Mouse (Mus musculus): ENCODE measurements at regions not wholly inside any gene's neighbourhood (a gene's known extent, or its start where the extent isn't known, plus 50 kb on each side); places are given as distances from the start of the nearest gene placed in this dataset.
"Not testable (repeated sequence)": the region's sequence is repeated elsewhere in the genome, so short reads cannot be mapped to it uniquely, and the experiment has no call there.

GRCm38 (mm10) chr10:118618251-118618650, 177.4 kb downstream of the Ifng start:
- not testable (repeated sequence) for H3K9me3 ChIP-seq (replicated peaks; ENCODE audit: control insufficient read depth, low read length, poor library complexity, severe bottlenecking); ATAC-seq; H3K27me3 ChIP-seq (ENCODE audit: control insufficient read depth, insufficient read depth, low read depth, low read length); H3K4me2 ChIP-seq (ENCODE audit: low read length); H3K9ac ChIP-seq (ENCODE audit: low read depth, low read length); H3K36me3 ChIP-seq (ENCODE audit: control insufficient read depth, insufficient read depth, low read length); H3K4me1 ChIP-seq (ENCODE audit: control insufficient read depth, insufficient read depth, low read length); H3K4me3 ChIP-seq (ENCODE audit: low read depth, low read length); H3K27ac ChIP-seq (ENCODE audit: low read length)
- WGBS = 97% methylated on average over 4 of the region's 4 CpGs

GRCm38 (mm10) chr10:118618766-118619600, 178.1 kb downstream of the Ifng start:
- no peak overlapping the region for H3K27ac ChIP-seq (ENCODE audit: low read length)
- no peaks in the 10 kb centered on the region for H3K9me3 ChIP-seq (replicated peaks; ENCODE audit: control insufficient read depth, low read length, poor library complexity, severe bottlenecking)
- no peak overlapping the region for H3K4me2 ChIP-seq (ENCODE audit: low read length)
- ATAC-seq = no peak
- no peak overlapping the region for H3K4me3 ChIP-seq (ENCODE audit: low read depth, low read length)
- H3K4me1 ChIP-seq (ENCODE audit: control insufficient read depth, insufficient read depth, low read length) = no peaks in the 10 kb centered on the region
- 74% methylated on average over 10 of the region's 10 CpGs for WGBS
- no peak overlapping the region for H3K9ac ChIP-seq (ENCODE audit: low read depth, low read length)
- no peaks in the 10 kb centered on the region for H3K27me3 ChIP-seq (ENCODE audit: control insufficient read depth, insufficient read depth, low read depth, low read length)
- no peaks in the 10 kb centered on the region for H3K36me3 ChIP-seq (ENCODE audit: control insufficient read depth, insufficient read depth, low read length)

- Histone ChIP-seq H3K9ac (ENCODE audit: low read depth, low read length) (no peak overlapping the region), H3K4me3 (ENCODE audit: low read depth, low read length) (no peak overlapping the region), H3K4me2 (ENCODE audit: low read length) (no peak overlapping the region), H3K36me3 (ENCODE audit: control insufficient read depth, insufficient read depth, low read length) (no peaks in the 10 kb centered on the region), H3K4me1 (ENCODE audit: control insufficient read depth, insufficient read depth, low read length) (no peaks in the 10 kb centered on the region), H3K27ac (ENCODE audit: low read length) (no peak overlapping the region), H3K9me3 (replicated peaks; ENCODE audit: control insufficient read depth, low read length, poor library complexity, severe bottlenecking) (no peaks in the 10 kb centered on the region), H3K27me3 (ENCODE audit: control insufficient read depth, insufficient read depth, low read depth, low read length) (no peaks in the 10 kb centered on the region)
- WGBS = 52% methylated on average over 1 of the region's 1 CpGs
- ATAC-seq = no peak
These were observed 178.8 kb downstream of the Ifng start for GRCm38 (mm10) chr10:118619601-118620000.

GRCm38 (mm10) chr10:118620611-118621010, 179.8 kb downstream of the Ifng start:
- no peak overlapping the region for H3K4me2 ChIP-seq (ENCODE audit: low read length)
- no peaks in the 10 kb centered on the region for H3K9me3 ChIP-seq (replicated peaks; ENCODE audit: control insufficient read depth, low read length, poor library complexity, severe bottlenecking)
- no peak overlapping the region for H3K4me3 ChIP-seq (ENCODE audit: low read depth, low read length)
- H3K9ac ChIP-seq (ENCODE audit: low read depth, low read length) = no peak overlapping the region
- no peaks in the 10 kb centered on the region for H3K27me3 ChIP-seq (ENCODE audit: control insufficient read depth, insufficient read depth, low read depth, low read length)
- no peak for ATAC-seq
- H3K36me3 ChIP-seq (ENCODE audit: control insufficient read depth, insufficient read depth, low read length) = no peaks in the 10 kb centered on the region
- H3K4me1 ChIP-seq (ENCODE audit: control insufficient read depth, insufficient read depth, low read length) = no peaks in the 10 kb centered on the region
- H3K27ac ChIP-seq (ENCODE audit: low read length) = no peak overlapping the region

- Histone ChIP-seq H3K4me3 (ENCODE audit: low read depth, low read length) (no peak overlapping the region), H3K36me3 (ENCODE audit: control insufficient read depth, insufficient read depth, low read length) (no peaks in the 10 kb centered on the region), H3K9ac (ENCODE audit: low read depth, low read length) (no peak overlapping the region), H3K27ac (ENCODE audit: low read length) (no peak overlapping the region), H3K9me3 (replicated peaks; ENCODE audit: control insufficient read depth, low read length, poor library complexity, severe bottlenecking) (no peaks in the 10 kb centered on the region), H3K4me1 (ENCODE audit: control insufficient read depth, insufficient read depth, low read length) (no peaks in the 10 kb centered on the region), H3K4me2 (ENCODE audit: low read length) (no peak overlapping the region), H3K27me3 (ENCODE audit: control insufficient read depth, insufficient read depth, low read depth, low read length) (no peaks in the 10 kb centered on the region)
- ATAC-seq = no peak
- 88% methylated on average over 4 of the region's 4 CpGs for WGBS
These were observed 180.7 kb downstream of the Ifng start for GRCm38 (mm10) chr10:118621546-118621945.

GRCm38 (mm10) chr10:118622131-118622530, 181.3 kb downstream of the Ifng start:
- H3K27ac ChIP-seq (ENCODE audit: low read length) = no peak overlapping the region
- no peaks in the 10 kb centered on the region for H3K4me1 ChIP-seq (ENCODE audit: control insufficient read depth, insufficient read depth, low read length)
- H3K27me3 ChIP-seq (ENCODE audit: control insufficient read depth, insufficient read depth, low read depth, low read length) = no peaks in the 10 kb centered on the region
- H3K4me2 ChIP-seq (ENCODE audit: low read length) = no peak overlapping the region
- H3K9me3 ChIP-seq (replicated peaks; ENCODE audit: control insufficient read depth, low read length, poor library complexity, severe bottlenecking) = no peaks in the 10 kb centered on the region
- 76% methylated on average over 6 of the region's 6 CpGs for WGBS
- H3K9ac ChIP-seq (ENCODE audit: low read depth, low read length) = no peak overlapping the region
- H3K4me3 ChIP-seq (ENCODE audit: low read depth, low read length) = no peak overlapping the region
- H3K36me3 ChIP-seq (ENCODE audit: control insufficient read depth, insufficient read depth, low read length) = no peaks in the 10 kb centered on the region
- ATAC-seq = no peak

- no peaks in the 10 kb centered on the region for H3K9me3 ChIP-seq (replicated peaks; ENCODE audit: control insufficient read depth, low read length, poor library complexity, severe bottlenecking)
- ATAC-seq = no peak
- H3K4me2 ChIP-seq (ENCODE audit: low read length) = no peak overlapping the region
- H3K9ac ChIP-seq (ENCODE audit: low read depth, low read length) = no peak overlapping the region
- H3K4me1 ChIP-seq (ENCODE audit: control insufficient read depth, insufficient read depth, low read length) = no peaks in the 10 kb centered on the region
- H3K27ac ChIP-seq (ENCODE audit: low read length) = no peak overlapping the region
- H3K27me3 ChIP-seq (ENCODE audit: control insufficient read depth, insufficient read depth, low read depth, low read length) = no peaks in the 10 kb centered on the region
- no peaks in the 10 kb centered on the region for H3K36me3 ChIP-seq (ENCODE audit: control insufficient read depth, insufficient read depth, low read length)
- no peak overlapping the region for H3K4me3 ChIP-seq (ENCODE audit: low read depth, low read length)
- WGBS = 87% methylated on average over 2 of the region's 2 CpGs
These were observed 182.1 kb downstream of the Ifng start for GRCm38 (mm10) chr10:118622916-118623315.

GRCm38 (mm10) chr10:118624368-118624767, 183.5 kb downstream of the Ifng start:
- no peak overlapping the region for H3K4me2 ChIP-seq (ENCODE audit: low read length)
- no peaks in the 10 kb centered on the region for H3K36me3 ChIP-seq (ENCODE audit: control insufficient read depth, insufficient read depth, low read length)
- H3K4me1 ChIP-seq (ENCODE audit: control insufficient read depth, insufficient read depth, low read length) = no peaks in the 10 kb centered on the region
- no peak overlapping the region for H3K27ac ChIP-seq (ENCODE audit: low read length)
- H3K4me3 ChIP-seq (ENCODE audit: low read depth, low read length) = no peak overlapping the region
- H3K9me3 ChIP-seq (replicated peaks; ENCODE audit: control insufficient read depth, low read length, poor library complexity, severe bottlenecking) = no peaks in the 10 kb centered on the region
- no peak overlapping the region for H3K9ac ChIP-seq (ENCODE audit: low read depth, low read length)
- WGBS = 89% methylated on average over 7 of the region's 7 CpGs
- ATAC-seq = no peak
- no peaks in the 10 kb centered on the region for H3K27me3 ChIP-seq (ENCODE audit: control insufficient read depth, insufficient read depth, low read depth, low read length)

GRCm38 (mm10) chr10:118628000-118628399, 187.2 kb downstream of the Ifng start:
- Histone ChIP-seq H3K36me3 (ENCODE audit: control insufficient read depth, insufficient read depth, low read length) (no peaks in the 10 kb centered on the region), H3K4me1 (ENCODE audit: control insufficient read depth, insufficient read depth, low read length) (no peaks in the 10 kb centered on the region), H3K27ac (ENCODE audit: low read length) (no peak overlapping the region), H3K4me2 (ENCODE audit: low read length) (no peak overlapping the region), H3K9me3 (replicated peaks; ENCODE audit: control insufficient read depth, low read length, poor library complexity, severe bottlenecking) (no peaks in the 10 kb centered on the region), H3K4me3 (ENCODE audit: low read depth, low read length) (no peak overlapping the region), H3K9ac (ENCODE audit: low read depth, low read length) (no peak overlapping the region), H3K27me3 (ENCODE audit: control insufficient read depth, insufficient read depth, low read depth, low read length) (no peaks in the 10 kb centered on the region)
- no peak for ATAC-seq
- 91% methylated on average over 6 of the region's 6 CpGs for WGBS
